Mouse (Mus musculus) embryonic facial prominence, embryonic 14.5 days (tissue): ENCODE data around the gene Brk1. TPM values are rescaled to one million over a fixed set of nuclear protein-coding genes. Genes with fewer than 3 reads are reported as not detected.

Experiments
- ATAC-seq: fragments of 200-750 bp; cut with Nextera tagmentation; 2 replicates; pipeline ENCODE4 v1.8.0; 2017; ENCODE audit warnings: low read depth, moderate number of reproducible peaks, moderate TSS enrichment
- DNase-seq: peaks from one replicate; pipeline ENCODE4 v3.0.0-alpha.2; 2015; ENCODE audit warnings: low spot score
- H3K27ac ChIP-seq: fragments of 300-500 bp; sonication (generic); replicated peaks from 2 replicates; pipeline ENCODE4 v1.5.1; 2014; ENCODE audit warnings: low read depth, mild to moderate bottlenecking, low read length, moderate library complexity
- H3K27me3 ChIP-seq: fragments of 300-500 bp; sonication (generic); replicated peaks from 2 replicates; pipeline ENCODE4 v1.6.1; 2014; ENCODE audit warnings: low read length; ENCODE audit not compliant: control insufficient read depth, insufficient read depth
- H3K36me3 ChIP-seq: fragments of 300-500 bp; sonication (generic); 2 replicates; pipeline ENCODE4 v1.6.1; 2014; ENCODE audit warnings: low read length, mixed read lengths; ENCODE audit not compliant: control insufficient read depth, insufficient read depth
- H3K4me1 ChIP-seq: fragments of 300-500 bp; sonication (generic); 2 replicates; pipeline ENCODE4 v1.6.1; 2014; ENCODE audit warnings: antibody characterized with exemption, low read length; ENCODE audit not compliant: control insufficient read depth, insufficient read depth
- H3K4me2 ChIP-seq: fragments of 300-500 bp; sonication (generic); 2 replicates; pipeline ENCODE4 v1.6.1; 2014; ENCODE audit warnings: low read depth, mild to moderate bottlenecking, low read length, moderate library complexity, mixed read lengths
- H3K4me3 ChIP-seq: fragments of 300-500 bp; sonication (generic); 2 replicates; pipeline ENCODE4 v1.5.1; 2014; ENCODE audit warnings: low read depth, mild to moderate bottlenecking, low read length
- H3K9ac ChIP-seq: fragments of 300-500 bp; sonication (generic); 2 replicates; pipeline ENCODE4 v1.6.1; 2014; ENCODE audit warnings: low read depth, mild to moderate bottlenecking, low read length, moderate library complexity, mixed read lengths
- H3K9me3 ChIP-seq: fragments of 300-500 bp; sonication (generic); 2 replicates; pipeline ENCODE4 v1.6.1; 2016; ENCODE audit warnings: low read length; ENCODE audit not compliant: control insufficient read depth
- WGBS: fragments of 180-500 bp; shearing (Covaris S2); extraction: QIAGEN DNeasy Blood & Tissue Kit; methylation state at CpG from one replicate; pipeline ENCODE4 v1.1.7; 2014; 5-methylcytosine and 5-hydroxymethylcytosine counted together
- polyA plus RNA-seq: library from polyadenylated mRNA; unstranded; fragments of >200 nt; fragmentation: Nextera tagmentation; extraction: Ambion mirVana; gene quantifications from 2 replicates; pipeline ENCODE4 v1.2.1, GENCODE M21; 2014

The Brk1 gene
- polyA plus RNA-seq, 1 experiment from 2014 or later = 233 TPM

GRCm38 (mm10) chr6:113612258-113612969 lies 7.8 kb downstream of the Brk1 start:
- no peak overlapping the region for H3K9ac ChIP-seq
- DNase-seq (no peak), ATAC-seq (no peak)
- peaks cover 60% of the 10 kb centered on the region for H3K36me3 ChIP-seq
- no peak overlapping the region for H3K27ac ChIP-seq
- WGBS = 80% methylated on average over 8 of the region's 8 CpGs
- H3K4me2 ChIP-seq = no peak overlapping the region
- 0 out of 2 replicates have a peak, but pooled peaks cover 5% of the 10 kb centered on the region for H3K9me3 ChIP-seq
- no peaks in the 10 kb centered on the region for H3K4me1 ChIP-seq
- H3K27me3 ChIP-seq = no peaks in the 10 kb centered on the region
- no peak overlapping the region for H3K4me3 ChIP-seq

GRCm38 (mm10) chr6:113614152-113614551 lies 9.6 kb downstream of the Brk1 start:
- Histone ChIP-seq H3K4me1 (no peaks in the 10 kb centered on the region), H3K4me3 (no peak overlapping the region), H3K9ac (no peak overlapping the region), H3K27ac (no peak overlapping the region), H3K9me3 (0 out of 2 replicates have a peak, but pooled peaks cover 5% of the 10 kb centered on the region), H3K36me3 (peaks cover 62% of the 10 kb centered on the region), H3K27me3 (no peaks in the 10 kb centered on the region), H3K4me2 (no peak overlapping the region)
- DNase-seq = no peak
- 98% methylated on average over 7 of the region's 7 CpGs for WGBS
- no peak for ATAC-seq

- Histone ChIP-seq H3K4me3 (no peak overlapping the region), H3K9me3 (0 out of 2 replicates have a peak, but pooled peaks cover 5% of the 10 kb centered on the region), H3K27me3 (no peaks in the 10 kb centered on the region), H3K9ac (no peak overlapping the region), H3K36me3 (peaks cover 62% of the 10 kb centered on the region), H3K27ac (no peak overlapping the region), H3K4me2 (no peak overlapping the region), H3K4me1 (no peaks in the 10 kb centered on the region)
- DNase-seq = no peak
- no peak for ATAC-seq
- WGBS = 95% methylated on average over 8 of the region's 8 CpGs
These were observed 10.4 kb downstream of the Brk1 start for GRCm38 (mm10) chr6:113614997-113615396.

- ATAC-seq (no peak), DNase-seq (no peak)
- Histone ChIP-seq H3K4me1 (no peaks in the 10 kb centered on the region), H3K27me3 (no peaks in the 10 kb centered on the region), H3K4me3 (no peak overlapping the region), H3K27ac (no peak overlapping the region), H3K4me2 (no peak overlapping the region), H3K9me3 (0 out of 2 replicates have a peak, but pooled peaks cover 5% of the 10 kb centered on the region), H3K9ac (no peak overlapping the region), H3K36me3 (peaks cover 60% of the 10 kb centered on the region)
- 91% methylated on average over 4 of the region's 4 CpGs for WGBS
These were observed 10.9 kb downstream of the Brk1 start for GRCm38 (mm10) chr6:113615489-113615888.

- peaks cover 9% of the 10 kb centered on the region; the same call in 1 of the 2 replicates for H3K36me3 ChIP-seq
- H3K9me3 ChIP-seq = no peaks in the 10 kb centered on the region
- no peak for DNase-seq
- H3K27ac ChIP-seq = peak overlapping the region; percentile 90; the same call in 1 of the 2 replicates
- 0 out of 2 replicates have a peak, but pooled peaks cover 8% of the 10 kb centered on the region for H3K4me1 ChIP-seq
- H3K4me3 ChIP-seq = peak overlapping the region; percentile 78
- no peak for ATAC-seq
- no peaks in the 10 kb centered on the region for H3K27me3 ChIP-seq
- H3K4me2 ChIP-seq = peak overlapping the region; percentile 72
- 65% methylated on average over 5 of the region's 5 CpGs for WGBS
- H3K9ac ChIP-seq = peak overlapping the region; percentile 88; the same call in 1 of the 2 replicates
These were observed 18.8 kb downstream of the Brk1 start for GRCm38 (mm10) chr6:113623386-113623785.

GRCm38 (mm10) chr6:113623941-113624751 lies 19.6 kb downstream of the Brk1 start, which contains the start of gene Vhl:
TSS of gene Vhl (plus strand) at chr6:113623959.
- Histone ChIP-seq H3K27me3 (no peaks in the 10 kb centered on the region), H3K36me3 (peaks cover 14% of the 10 kb centered on the region), H3K4me2 (peak within 1 kb of the TSS; percentile 72), H3K9ac (peak within 1 kb of the TSS; percentile 88), H3K27ac (peak within 1 kb of the TSS; percentile 90), H3K4me3 (peak within 1 kb of the TSS; percentile 78), H3K4me1 (0 out of 2 replicates have a peak, but pooled peaks cover 8% of the 10 kb centered on the region), H3K9me3 (no peaks in the 10 kb centered on the region)
- DNase-seq = peak; percentile 91
- under 1% methylated on average over 30 of the region's 76 CpGs for WGBS
- ATAC-seq = peak; percentile 86

GRCm38 (mm10) chr6:113624989-113625770 lies 20.6 kb downstream of the Brk1 start:
- H3K4me1 ChIP-seq = 0 out of 2 replicates have a peak, but pooled peaks cover 8% of the 10 kb centered on the region
- ATAC-seq (no peak), DNase-seq (peak; percentile 8)
- peaks cover 24% of the 10 kb centered on the region for H3K36me3 ChIP-seq
- peak overlapping the region; percentile 72 for H3K4me2 ChIP-seq
- H3K27me3 ChIP-seq = no peaks in the 10 kb centered on the region
- peak overlapping the region; percentile 78 for H3K4me3 ChIP-seq
- H3K9me3 ChIP-seq = no peaks in the 10 kb centered on the region
- H3K9ac ChIP-seq = peak overlapping the region; percentile 88
- no peak overlapping the region for H3K27ac ChIP-seq
- WGBS = 33% methylated on average over 5 of the region's 5 CpGs

GRCm38 (mm10) chr6:113630322-113630721 lies 25.8 kb downstream of the Brk1 start:
- Histone ChIP-seq H3K4me2 (no peak overlapping the region), H3K9ac (no peak overlapping the region), H3K27me3 (no peaks in the 10 kb centered on the region), H3K36me3 (peaks cover 58% of the 10 kb centered on the region), H3K9me3 (no peaks in the 10 kb centered on the region), H3K4me1 (0 out of 2 replicates have a peak, but pooled peaks cover 3% of the 10 kb centered on the region), H3K27ac (no peak overlapping the region), H3K4me3 (no peak overlapping the region)
- no peak for DNase-seq
- no peak for ATAC-seq
- 82% methylated on average over 5 of the region's 5 CpGs for WGBS
